Mouse (Mus musculus): ENCODE results near the gene Chka.

Chka gene

GRCm38 (mm10) chr19:3922661-3923371 is 71.2 kb downstream of the Chka start:
- DNase-seq = no peak

DNA sequence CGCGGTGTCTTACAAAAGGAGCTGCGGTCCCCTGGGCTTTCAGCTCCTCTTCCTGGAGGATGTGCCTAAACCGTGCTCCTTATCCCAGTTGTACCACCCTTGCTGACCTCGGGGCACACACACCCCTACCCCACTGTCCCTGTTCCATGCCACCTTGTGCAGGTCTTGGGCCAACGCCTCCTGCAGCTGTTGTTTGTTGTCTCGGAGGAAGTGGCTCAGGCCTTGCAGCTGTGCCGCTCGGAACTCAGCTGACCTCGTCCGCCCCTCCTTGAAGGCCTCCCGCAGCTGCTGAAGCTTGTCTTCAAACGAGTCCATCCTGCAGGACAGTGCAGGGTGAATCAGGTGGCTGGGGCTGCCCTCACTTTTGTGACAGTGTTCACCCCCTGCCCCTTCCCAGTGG is 72.0 kb downstream of the Chka start:
- peak; percentile 67 for DNase-seq

DNA sequence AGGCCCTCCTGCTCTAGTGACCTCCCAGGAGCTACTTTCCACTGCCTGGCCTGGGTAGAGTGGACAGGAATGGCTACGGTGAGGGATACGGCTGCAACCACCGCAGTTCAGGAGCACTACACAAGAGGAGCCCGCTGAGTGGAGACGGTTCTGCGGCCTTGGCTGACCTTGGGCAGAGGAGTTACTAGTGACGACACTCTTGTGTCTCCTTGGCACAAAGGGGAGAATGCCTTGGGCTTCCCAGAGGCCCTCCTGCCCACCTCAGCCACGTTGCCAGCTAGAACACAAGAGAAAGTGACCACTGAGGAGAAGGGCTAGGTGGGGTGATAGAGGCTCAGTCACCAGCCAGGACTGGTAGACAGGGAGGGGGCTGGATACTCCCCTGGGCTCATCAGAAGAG is 72.6 kb downstream of the Chka start:
- DNase-seq = no peak

GRCm38 (mm10) chr19:3924868-3925267 is 73.3 kb downstream of the Chka start:
- no peak for DNase-seq

DNA sequence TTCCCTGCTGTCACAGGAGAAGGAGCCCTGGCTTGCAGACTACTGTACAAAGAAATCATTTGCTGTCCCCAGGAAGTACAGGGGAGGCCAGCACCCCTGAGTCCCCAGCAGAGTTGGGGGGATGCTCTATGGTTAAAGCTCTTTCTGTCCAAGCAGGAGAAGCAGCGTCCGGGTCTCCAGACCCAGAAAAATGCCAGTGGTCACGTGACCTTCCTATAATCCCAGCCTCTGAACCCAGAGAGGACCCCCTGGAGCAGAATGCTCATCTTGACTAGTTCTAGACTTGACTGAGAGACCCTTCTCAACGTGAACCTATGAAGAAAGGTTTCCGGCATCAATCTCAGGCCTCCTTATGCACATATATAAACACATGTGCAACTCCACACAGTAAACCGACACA is 74.3 kb downstream of the Chka start:
- DNase-seq = no peak

DNA sequence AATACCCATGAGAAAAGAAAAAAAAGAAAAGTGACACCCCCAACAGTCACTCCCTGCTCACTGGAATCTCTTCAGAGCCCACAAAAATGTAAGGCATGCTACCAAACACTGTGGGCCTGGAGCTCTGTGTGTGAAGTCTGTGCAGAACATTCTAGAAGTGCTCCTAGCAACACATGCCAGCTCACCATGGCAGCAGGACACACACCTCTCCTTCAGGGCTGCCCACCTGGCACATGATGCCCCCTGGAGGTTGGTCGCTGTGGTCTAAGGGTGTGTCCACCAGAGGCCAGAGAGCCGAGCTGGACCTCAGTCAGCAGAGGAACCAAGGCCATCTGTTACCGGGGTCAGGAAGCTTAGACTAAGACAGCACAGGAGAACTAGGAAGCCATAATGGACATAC is 74.7 kb downstream of the Chka start:
- no peak for DNase-seq

- DNase-seq = no peak
These were observed 75.1 kb downstream of the Chka start for GRCm38 (mm10) chr19:3926685-3927084.

GRCm38 (mm10) chr19:3927989-3928388 is 76.4 kb downstream of the Chka start:
- no peak for DNase-seq

DNA sequence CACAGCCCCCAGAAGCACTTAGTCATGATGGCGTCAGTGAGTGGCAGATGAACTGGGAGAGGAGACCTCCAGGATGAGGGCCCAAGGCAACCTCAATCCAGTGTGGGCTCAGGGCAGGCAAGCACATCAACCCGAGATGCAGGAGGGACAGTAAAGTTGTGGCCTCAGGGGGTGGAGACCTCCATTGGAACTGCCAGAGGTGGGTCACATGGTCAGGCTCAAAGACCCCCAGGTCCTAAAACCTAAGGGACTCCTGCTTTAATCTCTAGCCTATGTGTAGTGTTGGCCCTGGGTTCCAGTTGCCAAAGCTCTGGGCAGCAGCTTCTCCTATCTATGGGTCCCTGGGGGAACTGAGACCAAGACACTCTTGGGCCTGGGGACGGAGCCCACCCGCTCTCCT is 77.2 kb downstream of the Chka start:
- no peak for DNase-seq

DNA sequence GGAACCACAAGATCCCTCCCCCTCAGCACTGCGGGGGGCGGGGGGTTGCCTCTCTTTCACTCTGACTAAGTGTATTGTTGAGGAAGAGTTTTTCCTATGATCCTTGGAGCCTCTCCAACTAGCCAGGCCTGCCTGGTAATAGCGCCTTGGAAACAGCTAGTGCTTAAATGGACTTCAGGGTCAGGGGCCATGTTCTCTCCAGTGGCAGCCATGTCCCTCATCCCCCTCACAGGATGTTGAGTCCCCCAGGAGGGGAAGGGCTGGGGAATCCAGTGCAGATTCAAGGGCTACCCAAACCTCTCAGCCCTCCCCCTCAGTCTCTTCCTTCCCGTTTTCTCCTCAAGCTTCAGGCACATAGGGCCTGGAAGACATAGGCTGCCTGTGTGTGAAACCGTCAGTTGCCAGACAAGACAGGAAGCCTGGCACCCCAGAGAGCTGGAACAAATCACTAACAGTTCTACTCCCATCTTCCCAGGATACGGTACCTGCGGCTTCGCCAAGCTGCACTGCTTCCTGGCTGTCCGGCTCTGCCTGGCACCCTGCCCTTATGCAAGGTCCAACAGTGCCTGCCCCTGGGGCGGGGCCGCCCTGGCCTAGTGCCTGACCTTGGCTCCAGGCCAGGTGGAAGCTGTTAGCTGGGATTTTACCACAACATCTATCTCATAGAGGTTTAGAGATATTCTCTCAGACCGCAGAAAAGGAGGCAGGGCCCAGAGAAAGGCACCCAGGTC is 77.8 kb downstream of the Chka start, which contains the start of gene Aldh3b1:
TSS of gene Aldh3b1 (minus strand) at position 598 of the 731 bp plus-strand sequence.
- peak; percentile 95 for DNase-seq

DNA sequence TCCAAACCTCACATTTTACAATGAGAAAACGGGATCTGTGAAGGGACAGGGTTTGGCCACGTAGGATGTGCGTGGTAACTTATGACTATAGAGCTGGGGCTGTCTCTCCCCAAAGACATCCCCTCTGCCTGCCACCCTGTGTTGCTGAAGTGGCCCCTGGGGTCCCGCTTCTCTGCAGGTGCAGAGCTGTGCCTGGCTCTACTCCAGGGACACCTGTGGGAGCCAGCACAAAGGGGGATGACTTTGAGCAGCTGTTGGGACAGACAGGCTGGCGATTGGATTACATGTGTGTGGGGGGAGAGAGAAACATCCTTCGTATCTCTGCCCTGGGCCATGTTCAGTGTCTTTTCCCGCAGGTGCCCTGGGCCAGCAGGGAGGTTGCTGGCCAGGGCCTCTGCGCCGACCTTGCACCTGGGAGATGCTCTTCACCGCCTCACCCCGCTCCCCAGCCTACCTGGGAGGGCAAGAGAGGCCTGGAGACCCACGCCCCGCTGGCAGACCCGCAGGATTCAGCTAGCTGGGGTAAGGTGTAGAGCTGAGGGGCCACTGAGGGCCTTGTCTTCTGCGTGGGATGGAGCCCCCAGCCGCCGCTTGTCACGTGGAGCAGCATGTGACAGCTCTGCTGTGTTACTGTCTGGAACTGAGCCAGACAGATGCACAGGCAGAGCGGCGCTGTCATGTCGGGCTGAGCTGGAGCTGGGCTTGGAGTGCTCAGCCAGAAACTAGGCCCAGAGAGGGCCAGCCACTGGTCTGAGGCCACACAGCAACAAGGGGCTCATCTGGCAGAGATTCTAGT is 78.9 kb downstream of the Chka start:
- no peak for DNase-seq

- no peak for DNase-seq
These were observed 80.1 kb downstream of the Chka start for GRCm38 (mm10) chr19:3931716-3932115.

- peak; percentile 79 for DNase-seq
These were observed 83.7 kb downstream of the Chka start, which contains the start of gene Unc93b1 for GRCm38 (mm10) chr19:3935032-3935895. TSS of gene Unc93b1 (plus strand) at chr19:3935186.

- peak; percentile 68 for DNase-seq
These were observed 84.6 kb downstream of the Chka start for GRCm38 (mm10) chr19:3935896-3936850.

DNA sequence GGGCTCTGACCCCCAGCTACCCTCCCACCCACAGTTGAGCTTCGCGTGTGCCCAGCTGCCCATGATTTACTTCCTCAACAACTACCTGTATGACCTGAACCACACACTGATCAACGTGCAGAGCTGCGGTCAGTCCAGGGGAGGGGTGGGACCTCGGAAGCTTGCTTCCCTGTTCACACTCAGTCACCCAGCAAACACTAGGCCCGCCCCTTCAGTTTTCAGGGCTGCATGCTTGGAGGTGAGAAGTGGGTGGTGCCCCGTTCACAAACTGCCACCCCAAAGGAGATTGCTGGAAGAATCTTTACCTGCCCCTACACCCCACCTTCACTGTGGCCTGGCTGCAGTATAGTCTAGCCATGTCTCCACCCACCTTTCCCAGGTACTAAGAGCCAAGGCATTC is 90.7 kb downstream of the Chka start:
- no peak for DNase-seq

DNA sequence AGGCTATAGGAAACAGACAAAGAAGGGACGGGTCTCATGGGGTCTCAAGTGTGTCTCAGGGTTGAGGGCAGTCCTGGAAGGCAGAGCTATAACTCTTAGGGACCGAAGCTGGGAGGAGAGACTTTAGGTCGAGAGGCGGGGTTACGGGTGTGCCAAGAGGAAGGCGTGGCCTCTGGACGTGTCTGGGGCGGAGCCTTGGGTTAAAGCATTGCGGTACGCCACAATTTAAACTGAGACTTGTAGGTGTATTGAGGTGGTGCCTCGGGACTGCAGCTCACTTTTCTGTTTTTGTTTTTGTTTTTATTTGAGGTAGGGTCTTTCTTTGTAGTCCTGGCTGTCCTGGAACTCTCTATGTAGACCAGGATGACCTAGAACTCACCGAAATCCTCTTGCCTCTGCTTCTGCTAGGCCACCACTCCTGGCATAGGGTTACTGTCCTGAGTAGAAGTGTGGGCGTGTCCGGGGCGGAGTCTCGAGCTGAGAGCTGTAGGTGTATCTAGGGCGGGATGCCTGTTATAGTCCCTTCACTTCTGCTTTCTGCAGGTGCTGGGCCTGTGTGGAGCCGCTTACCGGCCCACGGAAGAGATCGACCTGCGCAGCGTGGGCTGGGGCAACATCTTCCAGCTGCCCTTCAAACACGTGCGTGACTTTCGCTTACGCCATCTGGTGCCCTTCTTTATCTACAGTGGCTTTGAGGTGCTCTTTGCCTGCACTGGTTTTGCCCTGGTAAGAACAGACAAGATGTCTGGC is 91.6 kb downstream of the Chka start:
- peak; percentile 55 for DNase-seq

Data from kidney, postnatal 14 days (tissue).